ENCODE assay signal across 18 mouse cellular contexts in genomic region chr5:53106125-53106524, GRCm38 (mm10).
DNase-seq lines count a peak whose midpoint lies in the region; ATAC-seq and TF ChIP-seq lines count a peak whose summit lies in the region.
"Had no signal": no experiment of that assay in that cellular context is flagged by ENCODE, and none has a peak within 500 bp of the region (broad histone marks: within the 10 kb centered on the region; RNA-seq: fewer than 3 reads in every experiment).

No protein-coding gene starts in this region.

- WGBS in intestine, postnatal 0 days: 67% methylated on average over 4 of the region's 4 CpGs
- WGBS in intestine, embryonic 15.5 days: 71% methylated on average over 4 of the region's 4 CpGs
- 37% methylated on average over 4 of the region's 4 CpGs for WGBS in lung, embryonic 15.5 days

- H3K36me3 ChIP-seq in intestine, postnatal 0 days (ENCODE audit: control insufficient read depth, insufficient read depth): no peaks in the 10 kb centered on the region
- no peaks in the 10 kb centered on the region for H3K36me3 ChIP-seq in intestine, embryonic 15.5 days
- no peaks in the 10 kb centered on the region for H3K36me3 ChIP-seq in lung, embryonic 15.5 days
- H3K36me3 ChIP-seq: embryonic facial prominence, embryonic 12.5 days; forebrain, embryonic 15.5 days; kidney, embryonic 15.5 days had no signal

- H3K27ac ChIP-seq in intestine, postnatal 0 days (ENCODE audit: low read depth, low read length): 0 out of 2 replicates have a peak overlapping the region, but pooled peaks have one; percentile 76
- no peak overlapping the region for H3K27ac ChIP-seq in intestine, embryonic 15.5 days
- peak overlapping the region; percentile 21; the same call in 1 of the 2 replicates for H3K27ac ChIP-seq in lung, embryonic 15.5 days
- H3K27ac ChIP-seq: embryonic facial prominence, embryonic 12.5 days; forebrain, embryonic 15.5 days; liver, embryonic 14.5 days had no signal

- ATAC-seq in intestine, postnatal 0 days: no peak
- ATAC-seq in intestine, embryonic 15.5 days: no peak
- ATAC-seq in lung, embryonic 15.5 days (ENCODE audit: borderline replicate concordance, extremely low read depth, low FRiP score, low TSS enrichment): peak; percentile 83
- ATAC-seq: activated CD4-positive, CD25-positive, alpha-beta regulatory T cell, adult 4 months; forebrain, embryonic 15.5 days; hindbrain, embryonic 16.5 days had no signal

- no peak for TF ChIP-seq CTCF in intestine, postnatal 0 days (IDR thresholded peaks at IDR 0.05; ENCODE audit: low read depth)

- no peak overlapping the region for H3K4me3 ChIP-seq in intestine, postnatal 0 days (ENCODE audit: low read depth, low read length)
- H3K4me3 ChIP-seq in intestine, embryonic 15.5 days (replicated peaks): no peak overlapping the region
- no peak overlapping the region for H3K4me3 ChIP-seq in lung, embryonic 15.5 days
- H3K4me3 ChIP-seq: embryonic facial prominence, embryonic 12.5 days; forebrain, embryonic 15.5 days; kidney, embryonic 15.5 days had no signal

- no peak overlapping the region for H3K9ac ChIP-seq in intestine, postnatal 0 days (ENCODE audit: low read depth, low read length)
- H3K9ac ChIP-seq in intestine, embryonic 15.5 days: no peak overlapping the region
- no peak overlapping the region for H3K9ac ChIP-seq in lung, embryonic 15.5 days
- H3K9ac ChIP-seq: embryonic facial prominence, embryonic 12.5 days; forebrain, embryonic 15.5 days; kidney, embryonic 15.5 days; liver, embryonic 14.5 days had no signal

- no peaks in the 10 kb centered on the region for H3K27me3 ChIP-seq in intestine, postnatal 0 days (replicated peaks; ENCODE audit: control insufficient read depth, insufficient read depth, low read length)
- no peaks in the 10 kb centered on the region for H3K27me3 ChIP-seq in intestine, embryonic 15.5 days (replicated peaks)
- H3K27me3 ChIP-seq in lung, embryonic 15.5 days: no peaks in the 10 kb centered on the region
- H3K27me3 ChIP-seq: embryonic facial prominence, embryonic 12.5 days; forebrain, embryonic 15.5 days; kidney, embryonic 15.5 days had no signal

- H3K4me1 ChIP-seq in intestine, postnatal 0 days (replicated peaks; ENCODE audit: control insufficient read depth, insufficient read depth, low read length): peaks cover 10% of the 10 kb centered on the region
- H3K4me1 ChIP-seq in intestine, embryonic 15.5 days (replicated peaks): peaks cover 20% of the 10 kb centered on the region; the same call in 1 of the 2 replicates
- H3K4me1 ChIP-seq in lung, embryonic 15.5 days: peaks cover 32% of the 10 kb centered on the region

- H3K4me2 ChIP-seq in intestine, postnatal 0 days (replicated peaks; ENCODE audit: low read depth): no peak overlapping the region
- no peak overlapping the region for H3K4me2 ChIP-seq in intestine, embryonic 15.5 days (replicated peaks)
- H3K4me2 ChIP-seq in lung, embryonic 15.5 days: no peak overlapping the region
- H3K4me2 ChIP-seq: embryonic facial prominence, embryonic 12.5 days; forebrain, embryonic 15.5 days; heart, embryonic 11.5 days; kidney, embryonic 15.5 days had no signal

- H3K9me3 ChIP-seq in intestine, postnatal 0 days (ENCODE audit: control insufficient read depth): no peaks in the 10 kb centered on the region
- H3K9me3 ChIP-seq in intestine, embryonic 15.5 days: no peaks in the 10 kb centered on the region
- no peaks in the 10 kb centered on the region for H3K9me3 ChIP-seq in lung, embryonic 15.5 days
- H3K9me3 ChIP-seq: embryonic facial prominence, embryonic 12.5 days; forebrain, embryonic 15.5 days; kidney, embryonic 15.5 days had no signal

- DNase-seq in lung, postnatal 25 days (ENCODE audit: low spot score): no peak
- peak; percentile 41 for DNase-seq in lung, postnatal 36 days
- no peak for DNase-seq in layer of hippocampus, adult 18-20 months (ENCODE audit: low spot score in 2 of 2)
- DNase-seq: adrenal gland, adult 2 months; B cell, adult 2 months; embryo, embryonic 11 days; heart, adult 18-20 months; liver had no signal
